Comparison of ENCODE assay signal across 11 mouse cellular contexts in genomic region chr3:9920331-9920730, GRCm38 (mm10).
DNase-seq lines count a peak whose midpoint lies in the region; ATAC-seq lines count a peak whose summit lies in the region.
"Had no signal": no experiment of that assay in that cellular context is flagged by ENCODE, and none has a peak within 500 bp of the region (broad histone marks: within the 10 kb centered on the region; RNA-seq: fewer than 3 reads in every experiment).

No protein-coding gene starts in this region.

- ATAC-seq in cerebellum, adult (ENCODE audit: insufficient number of reproducible peaks, low FRiP score, low TSS enrichment), result no peak

- peak; percentile 22 for DNase-seq in cerebellum, adult 11 months
- peak; percentile 13 for DNase-seq in ovary, postnatal 14 days (ENCODE audit: low spot score)
- DNase-seq in ovary, postnatal 10 days (ENCODE audit: low spot score), result no peak
- peak; percentile 86 to 93 for DNase-seq in cerebellum, postnatal 10 days
- peak; percentile 48 for DNase-seq in right cerebral cortex, postnatal 4 days
- DNase-seq in heart, adult 9 months (ENCODE audit: low spot score in 2 of 2), result no peak
- no peak for DNase-seq in neural tube, embryonic 10.5 days (ENCODE audit: extremely low spot score, low spot score)
- DNase-seq: kidney, adult 2 months; liver, embryonic 13.5 days; retina, postnatal 1 day had no signal

Comparison
In these comparisons a context has a peak if more than half of its experiments do, and no peak if none do; other contexts are left out.
1. DNase-seq: peak in cerebellum, adult 11 months (single experiment), ovary, postnatal 14 days (single experiment), cerebellum, postnatal 10 days (2 of 2) and right cerebral cortex, postnatal 4 days (single experiment); none in ovary, postnatal 10 days (single experiment), heart, adult 9 months (0 of 2) and neural tube, embryonic 10.5 days (single experiment).